Mouse (Mus musculus): ENCODE measurements at regions not wholly inside any gene's neighbourhood (a gene's known extent, or its start where the extent isn't known, plus 50 kb on each side); places are given as distances from the start of the nearest gene placed in this dataset.

DNA sequence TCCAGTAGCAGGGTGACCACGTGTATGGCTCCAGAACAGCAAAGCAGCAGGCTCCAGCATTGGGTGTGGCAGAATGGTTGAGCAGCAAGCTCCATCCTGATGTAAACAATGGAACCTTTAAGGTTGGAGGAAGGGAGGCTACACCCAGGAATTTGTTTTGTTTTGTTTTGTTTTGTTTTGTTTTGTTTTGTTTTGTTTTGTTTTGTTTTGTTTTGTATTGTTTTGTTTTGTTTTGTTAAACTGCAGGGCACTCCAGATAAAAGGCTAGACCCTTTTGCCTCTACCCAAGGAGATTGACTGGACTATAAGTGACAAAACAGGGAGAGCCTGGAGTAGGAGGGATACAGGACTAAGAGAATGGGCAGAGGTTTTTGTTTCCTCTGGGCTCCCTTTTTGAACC lies 647.5 kb downstream of the Kcnj3 start:
- DNase-seq = no peak

DNA sequence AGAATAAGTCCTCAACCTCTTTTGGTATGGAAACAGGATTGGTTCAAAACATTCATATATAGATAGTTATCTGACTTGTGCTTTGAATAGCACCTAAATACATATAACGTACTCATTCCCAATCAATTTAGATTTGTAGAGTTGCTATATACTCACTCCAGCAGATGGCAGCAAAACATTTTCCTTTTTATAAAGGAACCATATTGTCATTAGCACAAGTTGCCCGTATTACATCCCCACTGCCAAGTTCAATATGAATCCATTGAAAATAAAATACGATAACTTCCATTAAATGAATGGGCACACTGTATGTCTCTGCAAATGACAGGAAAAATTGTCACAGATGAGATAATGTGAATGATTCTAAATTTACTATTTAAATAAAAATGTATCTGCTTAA lies 673.8 kb downstream of the Kcnj3 start:
- no peak for DNase-seq

DNA sequence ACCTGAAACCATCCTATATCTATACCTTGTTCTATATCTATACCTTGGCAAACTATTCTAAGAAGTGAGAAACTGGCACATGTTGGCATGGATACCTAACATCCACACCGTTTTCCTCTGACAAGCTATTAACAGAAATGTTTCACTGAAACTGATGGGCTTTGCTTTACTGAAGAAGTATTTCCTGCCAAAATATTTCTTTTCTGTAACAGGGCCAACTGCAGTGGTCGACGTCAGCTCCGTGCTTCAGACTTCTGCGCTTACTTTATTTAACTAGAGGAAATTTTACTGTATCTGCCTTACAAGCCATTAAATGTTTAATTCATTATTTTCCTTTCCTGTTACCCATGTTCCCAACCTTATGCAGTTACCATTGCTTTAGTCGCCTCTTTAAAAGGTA lies 674.2 kb downstream of the Kcnj3 start:
- no peak for DNase-seq

DNA sequence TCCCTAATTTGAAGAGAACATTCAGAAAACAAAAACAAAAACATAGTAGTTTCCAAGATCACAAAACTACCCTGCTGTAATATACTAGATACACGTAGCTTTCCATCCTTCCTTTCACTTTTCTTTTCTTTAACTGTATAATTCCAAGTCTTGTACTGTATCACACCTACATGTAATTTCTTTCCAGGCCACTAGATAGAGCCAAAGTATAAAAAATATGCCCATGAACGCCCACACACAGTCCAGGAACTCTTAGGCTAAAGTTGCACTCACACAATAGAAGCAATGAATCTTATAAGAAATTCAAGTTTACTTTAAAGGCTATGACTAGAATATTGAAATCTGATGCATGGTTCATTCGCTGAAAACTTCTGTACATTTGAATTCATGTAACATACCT lies 678.7 kb downstream of the Kcnj3 start:
- DNase-seq = peak in 1 of 2 experiments; percentile 4

DNA sequence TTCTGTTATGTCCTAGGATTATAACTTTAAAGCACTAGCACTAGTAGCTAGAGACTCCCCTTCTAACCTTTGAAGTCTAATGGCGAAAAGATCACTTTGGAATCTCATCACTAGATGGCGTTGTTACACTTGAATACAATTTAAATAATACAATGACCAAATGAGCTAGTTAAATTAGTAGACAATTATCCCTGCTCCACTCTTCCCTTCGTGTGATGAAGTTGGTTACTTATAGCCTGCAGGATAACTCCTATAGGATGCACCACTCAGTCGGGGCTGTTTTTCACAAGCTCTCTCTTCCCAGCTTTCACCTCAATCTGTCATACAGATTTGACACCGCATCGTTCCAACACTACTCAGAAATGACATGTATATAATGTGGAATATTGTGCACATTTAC lies 683.6 kb downstream of the Kcnj3 start:
- DNase-seq = peak in 1 of 2 experiments; percentile 10

DNA sequence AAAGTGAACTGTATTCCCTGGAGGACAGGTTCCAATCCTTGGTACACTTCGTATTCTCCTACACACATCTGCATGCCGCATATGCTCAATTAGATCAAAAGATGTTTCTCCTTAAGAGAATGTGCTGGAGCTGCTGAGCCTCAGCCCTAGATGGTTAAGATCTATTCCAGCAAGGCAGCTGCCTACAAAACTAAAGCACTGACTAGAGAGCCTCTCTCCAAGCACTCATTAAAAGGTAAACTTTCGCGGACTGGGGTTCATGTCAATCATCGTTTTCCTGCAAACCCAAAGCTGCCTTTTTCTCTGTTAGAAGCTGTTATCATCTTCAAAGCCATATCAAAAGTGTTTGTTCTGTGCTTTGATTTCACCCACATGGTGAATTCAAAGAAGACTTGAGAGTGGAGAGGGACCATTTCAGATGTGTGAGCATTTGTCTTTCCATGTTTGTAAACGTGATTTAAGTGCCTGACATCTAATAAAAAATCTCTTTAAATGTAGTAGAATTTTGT lies 711.4 kb downstream of the Kcnj3 start:
- no peak for DNase-seq

DNA sequence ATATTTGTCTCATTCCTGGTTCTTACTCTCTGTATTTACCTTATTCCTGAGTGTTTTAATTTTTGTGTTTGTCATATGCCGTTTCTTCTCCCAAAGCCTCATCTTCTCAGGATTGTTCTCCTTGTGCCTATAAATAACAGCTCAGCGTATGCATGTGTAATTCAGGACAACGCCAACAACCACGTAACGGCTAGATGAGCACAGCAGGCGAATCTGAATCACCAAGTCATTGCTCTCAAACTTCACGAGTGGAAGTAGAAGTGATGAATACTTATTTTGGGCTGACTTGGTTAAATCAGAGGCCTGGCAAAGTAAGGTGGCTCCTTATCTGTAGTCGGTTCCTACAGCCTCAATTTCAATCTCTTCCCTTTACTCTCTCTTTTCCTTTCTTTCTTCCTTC lies 760.7 kb downstream of the Kcnj3 start:
- DNase-seq = no peak

DNA sequence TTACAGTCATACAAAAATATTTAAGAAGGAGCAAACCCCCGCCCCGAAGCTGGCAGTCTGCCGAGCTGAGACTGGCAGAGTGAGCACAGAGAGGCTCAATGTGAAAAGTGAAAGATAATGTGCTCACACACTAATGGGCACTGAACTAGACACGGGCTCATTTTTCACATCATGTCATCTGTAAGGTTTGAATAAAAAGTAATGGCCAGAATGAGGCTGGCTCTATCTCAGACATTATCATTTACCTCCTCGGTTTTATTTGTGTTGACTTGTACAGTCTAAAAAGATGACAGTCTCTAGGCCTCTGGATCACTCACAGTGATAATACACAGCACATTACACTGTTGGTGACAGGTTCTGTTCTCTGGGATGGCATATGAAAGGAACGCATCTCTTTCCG lies 791.7 kb downstream of the Kcnj3 start:
- no peak for DNase-seq

DNA sequence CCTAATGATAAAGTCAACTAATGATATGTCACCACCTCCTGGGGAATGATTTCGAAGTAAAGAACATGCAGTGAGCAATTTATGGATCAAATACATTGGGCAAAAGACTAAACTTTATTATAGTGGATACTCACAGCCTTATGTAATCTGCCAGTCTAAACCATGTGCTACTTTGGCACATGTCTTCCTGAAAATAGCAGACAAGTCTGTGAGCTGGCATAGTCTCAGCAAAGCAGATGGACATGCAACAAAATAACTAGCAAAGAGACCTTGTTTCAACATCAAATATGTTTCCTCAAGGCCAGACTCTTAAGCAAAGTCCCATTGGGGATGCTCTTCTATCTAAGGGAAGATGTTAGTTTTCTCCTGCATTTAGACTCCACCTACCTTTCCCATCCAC lies 797.3 kb downstream of the Kcnj3 start:
- peak; percentile 16 to 29 for DNase-seq

DNA sequence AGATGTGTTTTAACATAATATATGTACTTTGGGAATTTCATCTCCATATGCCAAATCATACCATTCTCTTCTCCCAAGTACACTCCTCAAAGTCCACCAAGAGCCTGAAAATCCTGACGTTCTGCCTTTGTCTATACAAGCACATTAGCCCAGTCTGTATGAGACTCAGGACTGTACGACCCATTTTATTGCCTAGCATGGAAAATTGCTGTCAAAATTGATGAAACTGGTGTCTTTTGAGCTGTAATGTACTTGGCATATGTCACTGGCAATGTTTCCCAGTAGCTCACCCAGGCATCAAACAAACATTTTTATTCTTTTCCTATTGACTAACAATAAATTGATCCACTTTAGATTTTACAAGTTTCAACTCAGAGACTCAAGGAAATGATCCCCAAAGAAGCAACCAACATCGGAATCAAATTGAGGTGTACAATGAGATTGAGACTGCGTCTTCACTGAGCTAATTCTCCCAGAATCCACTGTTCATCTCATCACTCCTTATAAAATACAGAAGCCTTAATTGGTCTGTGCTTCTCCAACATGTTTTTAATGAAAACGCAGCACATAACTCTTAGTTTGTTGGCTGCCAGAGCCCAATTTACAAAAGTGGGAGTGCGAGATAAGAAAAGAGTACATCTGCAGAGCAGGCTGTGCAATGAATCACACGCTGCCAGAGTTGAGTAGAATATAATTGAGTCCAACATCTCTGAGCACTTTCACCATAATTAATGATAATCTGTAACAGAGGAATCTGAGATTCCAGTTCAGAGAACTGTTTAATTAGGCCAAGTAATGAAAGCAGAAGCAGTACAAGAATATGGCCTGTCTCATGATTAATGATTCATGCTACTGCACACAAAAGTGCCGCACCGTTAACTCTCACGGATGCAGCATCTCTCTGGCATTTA lies 821.5 kb downstream of the Kcnj3 start:
- DNase-seq = no peak

DNA sequence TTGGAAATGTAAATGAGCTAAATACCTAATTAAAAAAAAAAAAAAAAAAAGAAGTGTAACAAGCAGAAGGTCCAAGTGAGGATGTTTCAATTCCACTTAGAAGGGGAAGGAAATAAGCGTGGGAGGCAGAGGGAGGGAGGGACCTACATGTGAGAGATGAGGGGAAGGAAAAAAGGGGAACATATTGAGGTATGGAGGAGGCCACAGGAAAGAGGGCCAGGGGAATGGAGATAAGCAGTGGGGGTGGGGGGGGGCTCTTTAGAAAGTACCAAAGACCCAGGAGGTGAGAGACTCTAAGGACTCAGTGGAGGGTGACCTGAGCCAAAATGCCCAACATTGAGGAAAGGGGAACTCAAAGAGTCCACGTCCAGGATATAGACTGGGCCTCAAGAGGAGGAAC lies 818.9 kb downstream of the Nr4a2 start:
- no peak for DNase-seq

DNA sequence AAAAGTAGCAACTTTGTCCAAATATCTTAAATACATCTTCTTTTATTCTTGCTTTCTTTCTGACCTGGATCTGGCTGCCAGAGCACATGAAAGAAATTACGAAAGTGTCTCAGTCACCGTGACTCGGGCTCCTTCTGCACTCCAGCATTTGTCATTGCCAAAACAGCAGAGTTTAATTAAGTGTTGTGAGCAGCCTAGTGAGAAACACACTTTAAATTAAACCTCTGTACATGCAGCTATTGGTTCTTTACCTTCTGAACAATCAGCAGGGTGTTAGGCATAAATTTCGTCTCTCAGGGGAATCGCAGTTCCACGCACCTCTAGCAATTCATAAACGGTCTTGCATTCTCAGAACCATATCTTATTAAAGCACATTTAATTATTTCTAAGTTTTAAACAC lies 802.1 kb downstream of the Nr4a2 start:
- no peak for DNase-seq

DNA sequence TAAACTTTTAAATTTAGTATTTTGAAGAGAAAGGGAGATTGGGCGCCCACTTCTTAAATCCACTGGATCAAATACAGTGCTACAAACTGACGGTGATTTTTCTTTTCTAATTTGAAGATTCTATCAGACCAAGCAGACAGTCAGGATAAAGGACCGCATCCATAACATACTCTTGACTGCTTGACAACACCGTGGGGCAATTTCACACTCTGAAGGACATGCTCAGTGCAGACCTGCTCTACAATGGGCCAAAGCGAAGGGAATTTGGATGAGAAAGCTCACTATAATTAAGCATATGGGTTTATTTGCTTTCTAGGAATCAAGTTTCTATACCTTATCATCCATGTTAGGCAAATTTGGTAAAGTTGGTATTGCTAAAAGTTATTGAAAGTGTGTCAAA lies 801.3 kb downstream of the Nr4a2 start:
- DNase-seq = no peak

DNA sequence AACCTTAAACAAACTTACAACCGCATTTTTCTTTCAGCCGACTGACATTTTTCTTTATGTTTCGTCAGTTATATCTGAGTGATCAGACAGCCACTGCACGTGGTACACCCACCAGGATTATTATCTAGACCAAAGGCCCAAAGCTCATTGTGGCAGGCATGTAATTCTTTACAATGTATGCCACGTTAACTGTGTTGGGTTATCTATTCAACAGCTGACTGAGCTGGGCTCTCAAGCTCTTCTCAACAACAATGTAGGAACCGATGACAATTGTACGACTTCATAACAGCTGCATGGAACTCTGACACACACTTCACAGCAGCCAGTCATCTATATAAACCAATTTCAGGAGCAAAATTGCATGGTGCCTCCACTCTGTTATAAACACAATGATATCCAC lies 787.8 kb downstream of the Nr4a2 start:
- no peak for DNase-seq

DNA sequence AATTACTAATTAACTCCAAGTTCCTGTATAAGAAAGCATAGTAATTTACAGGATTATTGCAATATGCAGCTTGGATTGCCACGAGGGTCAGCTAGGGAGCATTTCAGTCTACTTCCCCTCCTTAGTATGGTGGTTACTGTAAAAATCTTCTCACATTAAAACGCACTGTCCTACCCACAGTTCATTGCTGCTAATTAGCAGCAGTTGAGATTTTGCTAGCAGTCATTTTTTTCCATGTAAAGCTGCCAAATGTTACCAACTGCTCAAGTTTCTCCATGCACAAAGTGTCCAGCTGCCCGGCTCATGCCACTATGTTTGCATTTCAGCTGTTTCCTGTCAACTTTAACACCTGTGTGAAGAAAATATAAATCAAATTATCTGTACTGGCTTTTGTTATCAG lies 759.7 kb downstream of the Nr4a2 start:
- DNase-seq = no peak

All from cerebellum, adult 18-20 months (tissue).